Mouse (Mus musculus): ENCODE data around the gene Spata2l.

Spata2l gene

GRCm38 (mm10) chr8:123199864-123200263 lies 36.2 kb downstream of the Spata2l start:
- DNase-seq (ENCODE audit: low spot score in 2 of 2): no peak

GRCm38 (mm10) chr8:123197016-123197415 lies 39.0 kb downstream of the Spata2l start:
- DNase-seq (ENCODE audit: low spot score in 2 of 2): peak; percentile 21 to 32

- no peak for DNase-seq (ENCODE audit: low spot score in 2 of 2)
Observed at GRCm38 (mm10) chr8:123193771-123194170, 42.3 kb downstream of the Spata2l start.

GRCm38 (mm10) chr8:123191908-123192307 lies 44.1 kb downstream of the Spata2l start:
- DNase-seq (ENCODE audit: low spot score in 2 of 2): no peak

GRCm38 (mm10) chr8:123190678-123191077 lies 45.4 kb downstream of the Spata2l start:
- peak in 1 of 2 experiments; percentile 25 for DNase-seq (ENCODE audit: low spot score in 2 of 2)

- no peak for DNase-seq (ENCODE audit: low spot score in 2 of 2)
Observed at GRCm38 (mm10) chr8:123188841-123189240, 47.2 kb downstream of the Spata2l start.

GRCm38 (mm10) chr8:123188006-123188405 lies 48.0 kb downstream of the Spata2l start:
- DNase-seq (ENCODE audit: low spot score in 2 of 2): no peak

- no peak for DNase-seq (ENCODE audit: low spot score in 2 of 2)
Observed at GRCm38 (mm10) chr8:123185566-123186409, 50.2 kb downstream of the Spata2l start, which contains the start of gene Dpep1. Gene Dpep1 (plus strand): TSS chr8:123186242.

GRCm38 (mm10) chr8:123181391-123181790 lies 54.6 kb downstream of the Spata2l start:
- DNase-seq (ENCODE audit: low spot score in 2 of 2): no peak

All from natural killer cell, adult 2 months (primary cell).